Mouse (Mus musculus) cerebellum, adult 2 months (tissue): ENCODE measurements at regions not wholly inside any gene's neighbourhood (a gene's known extent, or its start where the extent isn't known, plus 50 kb on each side); places are given as distances from the start of the nearest gene placed in this dataset.

Source experiments
- DNase-seq, 2 experiments: peaks; one replicate each; pipeline ENCODE4 v3.0.0; 2021
- H3K27ac ChIP-seq: fragments of 200-500 bp; 2 replicates; pipeline ENCODE4 v1.5.1; 2012; ENCODE audit warnings: low read length, control low read depth, inconsistent platforms; ENCODE audit not compliant: insufficient read depth
- H3K27me3 ChIP-seq: fragments of 200-500 bp; 2 replicates; pipeline ENCODE4 v1.6.1; 2012; ENCODE audit warnings: inconsistent platforms, mild to moderate bottlenecking, low read length, moderate library complexity; ENCODE audit not compliant: control insufficient read depth, insufficient read depth
- H3K4me1 ChIP-seq: fragments of 200-500 bp; 2 replicates; pipeline ENCODE4 v1.6.1; 2011; ENCODE audit warnings: low read length; ENCODE audit not compliant: control insufficient read depth, insufficient read depth
- H3K4me3 ChIP-seq: fragments of 200-500 bp; replicated peaks from 2 replicates; pipeline ENCODE3; 2011; ENCODE audit warnings: mild to moderate bottlenecking, low read depth, low read length, control low read depth; ENCODE audit not compliant: insufficient read depth
- CTCF ChIP-seq: fragments of 200-500 bp; IDR thresholded peaks from 2 replicates; pipeline ENCODE4 v1.5.1; 2011; ENCODE audit warnings: low read depth, mild to moderate bottlenecking, control low read depth, low read length, moderate library complexity, borderline replicate concordance; ENCODE audit not compliant: insufficient read depth
- POLR2A ChIP-seq: fragments of 200-500 bp; IDR thresholded peaks from 2 replicates; pipeline ENCODE4 v1.6.1; 2011; ENCODE audit warnings: low read length, control low read depth, borderline replicate concordance; ENCODE audit not compliant: insufficient read depth
- WGBS: fragments of 180-500 bp; shearing (Covaris S2); methylation state at CpG from one replicate; pipeline ENCODE4 v1.1.7; 2018; 5-methylcytosine and 5-hydroxymethylcytosine counted together

GRCm38 (mm10) chr19:6612441-6612840 lies 69.6 kb upstream of the Slc22a12 start:
- Histone ChIP-seq H3K27ac (no peak overlapping the region), H3K4me1 (no peaks in the 10 kb centered on the region; the same call in 1 of the 2 replicates), H3K27me3 (no peaks in the 10 kb centered on the region), H3K4me3 (no peak overlapping the region)
- TF ChIP-seq POLR2A (no peak), CTCF (no peak)
- 75% methylated on average over 7 of the region's 7 CpGs for WGBS
- no peak for DNase-seq

GRCm38 (mm10) chr19:6611921-6612320 lies 69.1 kb upstream of the Slc22a12 start:
- WGBS, result 75% methylated on average over 5 of the region's 5 CpGs
- no peak for DNase-seq
- no peak overlapping the region for H3K4me3 ChIP-seq

DNA sequence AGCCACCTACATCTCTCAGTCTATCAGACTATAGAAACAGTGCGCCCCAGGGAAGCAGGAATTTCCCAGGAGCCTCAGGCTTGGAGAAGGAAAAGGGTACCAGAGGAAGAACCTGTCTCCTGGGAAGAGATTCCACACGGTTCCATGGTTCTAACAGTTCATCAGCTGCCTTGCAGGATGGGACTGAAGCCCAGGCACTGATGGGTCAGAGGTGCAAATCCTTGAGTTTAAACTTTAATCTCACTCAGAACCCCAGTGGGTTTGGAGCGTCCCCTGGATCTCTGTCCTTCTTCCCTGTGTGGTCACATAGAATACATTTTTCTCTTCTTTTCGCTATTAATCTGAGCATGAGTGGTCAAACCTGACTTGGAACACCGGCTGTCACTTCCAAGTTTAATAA lies 67.9 kb upstream of the Slc22a12 start:
- TF ChIP-seq POLR2A (no peak), CTCF (no peak)
- H3K4me1 ChIP-seq, result no peaks in the 10 kb centered on the region; the same call in 1 of the 2 replicates
- H3K4me3 ChIP-seq, result no peak overlapping the region
- no peaks in the 10 kb centered on the region for H3K27me3 ChIP-seq
- H3K27ac ChIP-seq, result no peak overlapping the region
- 48% methylated on average over 5 of the region's 5 CpGs for WGBS
- DNase-seq, result no peak

More at GRCm38 (mm10) chr19:6611921-6612320, 69.1 kb upstream of the Slc22a12 start:
- Histone ChIP-seq H3K27ac (no peak overlapping the region), H3K4me1 (no peaks in the 10 kb centered on the region; the same call in 1 of the 2 replicates), H3K27me3 (no peaks in the 10 kb centered on the region)
- no peak for TF ChIP-seq POLR2A
- no peak for TF ChIP-seq CTCF

DNA sequence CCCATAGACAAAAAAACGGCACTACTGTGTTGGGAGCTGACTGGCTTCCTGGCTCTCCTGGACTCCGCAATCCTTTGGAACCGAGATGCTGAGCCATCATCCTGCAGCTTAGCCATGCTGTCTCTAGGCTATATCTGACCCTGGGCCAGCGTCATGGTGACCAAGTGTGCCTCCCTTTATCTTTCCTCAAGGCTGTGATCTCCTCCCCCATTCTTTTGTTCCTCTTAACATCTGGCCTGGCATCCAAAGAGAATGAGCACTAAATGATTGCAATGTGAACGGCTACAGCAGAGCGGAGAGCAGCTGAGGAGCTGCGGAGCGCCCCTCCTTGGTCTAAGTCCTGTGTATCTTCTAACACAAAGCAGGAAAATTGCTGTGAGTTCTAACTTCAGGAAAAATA lies 67.2 kb upstream of the Slc22a12 start:
- Histone ChIP-seq H3K27ac (no peak overlapping the region), H3K27me3 (no peaks in the 10 kb centered on the region), H3K4me1 (no peaks in the 10 kb centered on the region; the same call in 1 of the 2 replicates), H3K4me3 (no peak overlapping the region)
- 58% methylated on average over 8 of the region's 8 CpGs for WGBS
- TF ChIP-seq POLR2A, result no peak
- no peak for TF ChIP-seq CTCF
- no peak for DNase-seq

GRCm38 (mm10) chr19:6607501-6607900 lies 64.7 kb upstream of the Slc22a12 start:
- Histone ChIP-seq H3K27ac (no peak overlapping the region), H3K4me3 (no peak overlapping the region), H3K27me3 (no peaks in the 10 kb centered on the region), H3K4me1 (no peaks in the 10 kb centered on the region; the same call in 1 of the 2 replicates)
- 80% methylated on average over 2 of the region's 2 CpGs for WGBS
- TF ChIP-seq CTCF, result no peak
- no peak for TF ChIP-seq POLR2A
- DNase-seq, result no peak

GRCm38 (mm10) chr19:6606667-6607066 lies 63.8 kb upstream of the Slc22a12 start:
- WGBS, result 73% methylated on average over 7 of the region's 7 CpGs
- no peaks in the 10 kb centered on the region for H3K4me1 ChIP-seq
- DNase-seq, result no peak
- no peak overlapping the region for H3K4me3 ChIP-seq
- H3K27ac ChIP-seq, result no peak overlapping the region
- H3K27me3 ChIP-seq, result no peaks in the 10 kb centered on the region
- TF ChIP-seq CTCF (no peak), POLR2A (no peak)

DNA sequence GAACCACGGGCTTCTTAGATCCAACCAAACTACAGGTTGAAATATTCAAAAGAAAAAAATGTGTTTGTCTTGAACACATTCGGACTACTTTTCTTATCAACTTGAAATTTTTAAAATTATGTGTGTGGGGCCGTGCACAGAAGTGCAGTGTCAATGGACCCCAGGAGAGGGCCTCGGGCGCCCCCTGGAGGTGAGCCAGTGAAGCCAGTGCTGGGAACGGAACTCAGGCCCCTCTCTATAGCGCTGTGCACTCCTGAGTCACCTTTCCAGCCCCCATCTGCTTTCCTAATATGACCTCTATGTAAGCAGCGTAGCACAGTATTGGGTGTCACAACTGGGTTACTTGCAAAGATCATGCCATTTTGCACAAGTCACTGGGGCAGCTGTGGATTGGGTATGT lies 61.9 kb upstream of the Slc22a12 start:
- H3K27me3 ChIP-seq, result no peaks in the 10 kb centered on the region
- TF ChIP-seq POLR2A, result no peak
- TF ChIP-seq CTCF, result peak; percentile 24; the same call in 1 of the 2 replicates
- no peaks in the 10 kb centered on the region for H3K4me1 ChIP-seq
- H3K4me3 ChIP-seq, result no peak overlapping the region
- 65% methylated on average over 8 of the region's 8 CpGs for WGBS
- peak; percentile 35 to 55 for DNase-seq
- no peak overlapping the region for H3K27ac ChIP-seq

- no peak overlapping the region for H3K4me3 ChIP-seq
- TF ChIP-seq POLR2A (no peak), CTCF (no peak)
- no peaks in the 10 kb centered on the region for H3K27me3 ChIP-seq
- H3K27ac ChIP-seq, result no peak overlapping the region
- peaks cover 5% of the 10 kb centered on the region for H3K4me1 ChIP-seq
- WGBS, result 67% methylated on average over 12 of the region's 12 CpGs
- DNase-seq, result no peak
Measured at GRCm38 (mm10) chr19:6600873-6601530, 58.2 kb upstream of the Slc22a12 start.
